Mouse (Mus musculus) midbrain, embryonic 15.5 days (tissue): ENCODE measurements around the gene Casr. TPM values are rescaled to one million over a fixed set of nuclear protein-coding genes. Genes with fewer than 3 reads are reported as not detected.

Experiments
- ATAC-seq: fragments of 200-750 bp; cut with Nextera tagmentation; replicated peaks from 2 replicates; pipeline ENCODE4 v1.8.0; 2017; ENCODE audit warnings: moderate TSS enrichment
- H3K27ac ChIP-seq: fragments of 300-500 bp; sonication (generic); 2 replicates; pipeline ENCODE4 v1.5.1; 2015; ENCODE audit warnings: mild to moderate bottlenecking, inconsistent platforms
- H3K27me3 ChIP-seq: fragments of 300-500 bp; sonication (generic); replicated peaks from 2 replicates; pipeline ENCODE4 v1.6.1; 2015; ENCODE audit warnings: inconsistent platforms
- H3K36me3 ChIP-seq: fragments of 300-500 bp; sonication (generic); replicated peaks from 2 replicates; pipeline ENCODE4 v1.6.1; 2015; ENCODE audit warnings: inconsistent platforms
- H3K4me1 ChIP-seq: fragments of 300-500 bp; sonication (generic); 2 replicates; pipeline ENCODE4 v1.6.1; 2015; ENCODE audit warnings: inconsistent platforms
- H3K4me2 ChIP-seq: fragments of 300-500 bp; sonication (generic); 2 replicates; pipeline ENCODE4 v1.6.1; 2015; ENCODE audit warnings: inconsistent platforms, mild to moderate bottlenecking, moderate library complexity
- H3K4me3 ChIP-seq: fragments of 300-500 bp; sonication (generic); 2 replicates; pipeline ENCODE4 v1.5.1; 2015; ENCODE audit warnings: mild to moderate bottlenecking, inconsistent platforms
- H3K9ac ChIP-seq: fragments of 300-500 bp; sonication (generic); 2 replicates; pipeline ENCODE4 v1.6.1; 2015; ENCODE audit warnings: mild to moderate bottlenecking, inconsistent platforms
- H3K9me3 ChIP-seq: fragments of 300-500 bp; sonication (generic); 2 replicates; pipeline ENCODE4 v1.6.1; 2016; ENCODE audit warnings: inconsistent platforms
- WGBS: fragments of 180-500 bp; shearing (Covaris S2); methylation state at CpG from one replicate; pipeline ENCODE4 v1.1.7; 2015; ENCODE audit warnings: mixed read lengths; 5-methylcytosine and 5-hydroxymethylcytosine counted together
- polyA plus RNA-seq: library from polyadenylated mRNA; unstranded; fragments of >200 nt; fragmentation: Nextera tagmentation; extraction: Ambion mirVana; gene quantifications from 2 replicates; pipeline ENCODE4 v1.2.1, GENCODE M21; 2015

Casr gene
- 0.13 and 0.18 TPM in 2 replicates for polyA plus RNA-seq

GRCm38 (mm10) chr16:36561386-36562338, at the start of gene Casr:
Gene Casr, minus strand, starts transcription at chr16:36562141.
- H3K36me3 ChIP-seq, result no peaks in the 10 kb centered on the region
- WGBS, result 3% methylated on average over 36 of the region's 36 CpGs
- peak; percentile 80 for ATAC-seq

DNA sequence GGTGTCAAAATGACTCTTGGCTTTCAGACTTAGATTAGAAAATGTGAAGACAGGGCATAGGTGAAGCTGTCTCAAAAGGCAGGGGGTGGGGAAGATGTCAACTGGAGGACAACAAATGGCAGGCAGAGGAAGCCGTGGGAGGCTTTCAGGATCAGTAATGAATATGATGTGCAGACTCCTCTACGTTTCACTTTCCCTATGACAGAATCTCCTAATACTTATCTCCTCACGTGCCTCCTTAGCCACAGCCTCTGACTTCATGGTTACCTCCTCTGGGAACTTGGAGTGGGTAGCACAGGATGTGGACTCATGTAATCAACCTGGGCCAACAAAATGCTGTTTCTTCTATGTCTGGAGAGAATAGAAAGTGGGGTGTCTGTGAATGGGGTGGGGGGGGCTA, 40.7 kb upstream of the Casr start:
- ATAC-seq, result no peak
- H3K4me3 ChIP-seq, result no peak overlapping the region
- 84% methylated on average over 3 of the region's 3 CpGs for WGBS

More at GRCm38 (mm10) chr16:36561386-36562338, at the start of gene Casr:
- H3K4me2 ChIP-seq, result peak within 1 kb of the TSS; percentile 94
- no peak within 1 kb of the TSS for H3K27ac ChIP-seq
- H3K9me3 ChIP-seq, result no peaks in the 10 kb centered on the region
- H3K9ac ChIP-seq, result peak within 1 kb of the TSS; percentile 32
- H3K4me1 ChIP-seq, result peaks cover 11% of the 10 kb centered on the region
- H3K4me3 ChIP-seq, result peak within 1 kb of the TSS; percentile 43
- peaks cover 12% of the 10 kb centered on the region; the same call in 1 of the 2 replicates for H3K27me3 ChIP-seq

GRCm38 (mm10) chr16:36598265-36598664, 36.3 kb upstream of the Casr start:
- no peak overlapping the region for H3K9ac ChIP-seq
- H3K36me3 ChIP-seq, result no peaks in the 10 kb centered on the region
- no peaks in the 10 kb centered on the region for H3K27me3 ChIP-seq
- no peak overlapping the region for H3K27ac ChIP-seq
- no peaks in the 10 kb centered on the region for H3K4me1 ChIP-seq
- ATAC-seq, result no peak
- no peaks in the 10 kb centered on the region for H3K9me3 ChIP-seq
- 87% methylated on average over 4 of the region's 4 CpGs for WGBS
- no peak overlapping the region for H3K4me2 ChIP-seq
- no peak overlapping the region for H3K4me3 ChIP-seq

More for the DNA sequence above, 40.7 kb upstream of the Casr start:
- no peaks in the 10 kb centered on the region for H3K9me3 ChIP-seq
- no peak overlapping the region for H3K27ac ChIP-seq
- H3K4me1 ChIP-seq, result no peaks in the 10 kb centered on the region
- H3K36me3 ChIP-seq, result no peaks in the 10 kb centered on the region
- H3K4me2 ChIP-seq, result no peak overlapping the region
- no peaks in the 10 kb centered on the region for H3K27me3 ChIP-seq
- no peak overlapping the region for H3K9ac ChIP-seq

- no peaks in the 10 kb centered on the region for H3K27me3 ChIP-seq
- no peak overlapping the region for H3K27ac ChIP-seq
- no peaks in the 10 kb centered on the region for H3K4me1 ChIP-seq
- no peak overlapping the region for H3K4me2 ChIP-seq
- ATAC-seq, result no peak
- 87% methylated on average over 10 of the region's 10 CpGs for WGBS
- H3K36me3 ChIP-seq, result no peaks in the 10 kb centered on the region
- no peak overlapping the region for H3K4me3 ChIP-seq
- no peaks in the 10 kb centered on the region for H3K9me3 ChIP-seq
- H3K9ac ChIP-seq, result no peak overlapping the region
Observed at GRCm38 (mm10) chr16:36596671-36597410, 34.9 kb upstream of the Casr start.

- H3K9ac ChIP-seq, result no peak overlapping the region
- no peaks in the 10 kb centered on the region for H3K27me3 ChIP-seq
- no peak for ATAC-seq
- 81% methylated on average over 1 of the region's 1 CpGs for WGBS
- no peak overlapping the region for H3K4me2 ChIP-seq
- no peaks in the 10 kb centered on the region for H3K9me3 ChIP-seq
- no peak overlapping the region for H3K27ac ChIP-seq
- H3K4me1 ChIP-seq, result no peaks in the 10 kb centered on the region
- no peaks in the 10 kb centered on the region for H3K36me3 ChIP-seq
- no peak overlapping the region for H3K4me3 ChIP-seq
Observed at GRCm38 (mm10) chr16:36589898-36590297, 28.0 kb upstream of the Casr start.

DNA sequence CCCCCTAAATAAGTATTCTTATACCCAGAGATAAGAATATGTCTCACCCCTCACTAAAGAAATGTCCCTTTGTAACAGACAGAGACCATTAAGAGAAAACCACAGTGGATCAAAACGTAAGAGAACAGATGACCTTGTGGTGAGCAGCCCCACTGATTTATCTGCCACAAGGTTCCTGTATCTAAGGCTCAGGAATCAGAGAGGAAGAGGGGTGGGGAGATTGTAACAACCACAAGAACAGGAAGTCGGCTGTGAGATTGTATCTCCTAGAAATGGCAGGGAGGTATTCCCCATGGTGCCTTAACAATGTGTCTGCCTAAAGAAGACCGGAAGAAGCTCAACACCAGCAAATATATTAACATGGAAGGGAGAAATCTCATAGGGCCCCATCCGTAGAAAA, 26.0 kb upstream of the Casr start:
- H3K4me3 ChIP-seq, result no peak overlapping the region
- H3K4me1 ChIP-seq, result no peaks in the 10 kb centered on the region
- H3K36me3 ChIP-seq, result no peaks in the 10 kb centered on the region
- no peaks in the 10 kb centered on the region for H3K9me3 ChIP-seq
- no peak overlapping the region for H3K9ac ChIP-seq
- no peak for ATAC-seq
- no peak overlapping the region for H3K27ac ChIP-seq
- 78% methylated on average over 4 of the region's 4 CpGs for WGBS
- no peak overlapping the region for H3K4me2 ChIP-seq
- H3K27me3 ChIP-seq, result no peaks in the 10 kb centered on the region

GRCm38 (mm10) chr16:36582073-36582472, 20.1 kb upstream of the Casr start:
- no peaks in the 10 kb centered on the region for H3K4me1 ChIP-seq
- H3K27me3 ChIP-seq, result no peaks in the 10 kb centered on the region
- no peak overlapping the region for H3K9ac ChIP-seq
- H3K27ac ChIP-seq, result no peak overlapping the region
- no peaks in the 10 kb centered on the region for H3K36me3 ChIP-seq
- H3K9me3 ChIP-seq, result no peaks in the 10 kb centered on the region; the same call in 1 of the 2 replicates
- no peak overlapping the region for H3K4me2 ChIP-seq
- ATAC-seq, result no peak
- H3K4me3 ChIP-seq, result no peak overlapping the region
- 51% methylated on average over 3 of the region's 3 CpGs for WGBS

- Histone ChIP-seq H3K9ac (no peak overlapping the region), H3K4me3 (no peak overlapping the region), H3K4me2 (no peak overlapping the region), H3K4me1 (no peaks in the 10 kb centered on the region), H3K27ac (no peak overlapping the region), H3K27me3 (no peaks in the 10 kb centered on the region), H3K36me3 (no peaks in the 10 kb centered on the region), H3K9me3 (no peaks in the 10 kb centered on the region)
- 88% methylated on average over 8 of the region's 8 CpGs for WGBS
- no peak for ATAC-seq
Observed at GRCm38 (mm10) chr16:36571942-36572341, 10.0 kb upstream of the Casr start.

DNA sequence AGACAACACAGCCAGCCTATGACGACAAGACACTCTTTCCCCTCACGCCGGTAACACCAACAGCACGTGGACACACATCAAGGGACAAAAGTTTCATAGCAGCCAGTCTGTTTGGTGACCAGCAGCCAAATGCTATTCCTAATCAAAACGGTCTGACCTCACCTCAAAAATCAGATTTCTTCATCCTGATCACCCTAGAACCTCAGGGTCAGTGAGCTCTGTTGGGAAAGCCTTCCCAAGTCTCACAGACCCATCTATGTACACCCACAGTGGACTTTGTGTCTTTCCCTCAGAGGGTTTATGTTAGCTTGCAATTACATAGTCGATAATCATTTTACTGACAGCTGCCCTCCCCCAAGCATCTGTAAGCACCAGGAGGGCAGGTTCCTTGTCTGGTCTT, 2.4 kb downstream of the Casr start:
- Histone ChIP-seq H3K27me3 (peaks cover 12% of the 10 kb centered on the region; the same call in 1 of the 2 replicates), H3K4me2 (no peak overlapping the region), H3K9ac (no peak overlapping the region), H3K4me1 (peaks cover 11% of the 10 kb centered on the region), H3K9me3 (no peaks in the 10 kb centered on the region), H3K27ac (no peak overlapping the region), H3K36me3 (no peaks in the 10 kb centered on the region), H3K4me3 (no peak overlapping the region)
- WGBS, result 89% methylated on average over 6 of the region's 6 CpGs
- ATAC-seq, result no peak

- H3K9me3 ChIP-seq, result no peaks in the 10 kb centered on the region
- H3K36me3 ChIP-seq, result no peaks in the 10 kb centered on the region
- peaks cover 5% of the 10 kb centered on the region; the same call in 1 of the 2 replicates for H3K27me3 ChIP-seq
- H3K4me1 ChIP-seq, result no peaks in the 10 kb centered on the region
- H3K4me2 ChIP-seq, result no peak overlapping the region
- H3K27ac ChIP-seq, result no peak overlapping the region
- H3K9ac ChIP-seq, result no peak overlapping the region
- no peak for ATAC-seq
- WGBS, result 85% methylated on average over 10 of the region's 10 CpGs
- H3K4me3 ChIP-seq, result no peak overlapping the region
Observed at GRCm38 (mm10) chr16:36555672-36556165, 6.2 kb downstream of the Casr start.

DNA sequence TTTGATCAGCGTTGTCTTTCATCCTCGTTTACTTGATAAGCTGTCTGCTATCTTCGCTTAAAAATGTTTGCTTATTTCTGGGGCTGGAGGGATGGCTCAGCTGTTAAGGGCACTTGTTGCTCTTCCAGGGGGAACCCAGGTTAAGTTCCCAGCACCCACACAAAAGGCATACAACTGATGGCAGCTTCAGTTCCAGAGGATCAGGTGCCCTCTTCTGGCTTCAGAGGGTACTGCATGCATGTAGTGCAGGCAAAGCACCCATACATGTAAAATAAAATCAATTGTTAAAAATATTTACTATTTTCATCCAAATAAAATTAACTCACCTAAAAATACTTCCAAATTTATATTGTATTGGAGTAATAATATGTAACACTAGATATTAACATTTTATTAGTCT, 8.3 kb downstream of the Casr start:
- H3K9me3 ChIP-seq, result no peaks in the 10 kb centered on the region
- no peak for ATAC-seq
- no peak overlapping the region for H3K9ac ChIP-seq
- no peak overlapping the region for H3K4me2 ChIP-seq
- no peaks in the 10 kb centered on the region for H3K36me3 ChIP-seq
- no peaks in the 10 kb centered on the region for H3K4me1 ChIP-seq
- H3K4me3 ChIP-seq, result no peak overlapping the region
- no peaks in the 10 kb centered on the region for H3K27me3 ChIP-seq
- WGBS, result 92% methylated on average over 3 of the region's 3 CpGs
- no peak overlapping the region for H3K27ac ChIP-seq

- no peaks in the 10 kb centered on the region for H3K9me3 ChIP-seq
Observed at GRCm38 (mm10) chr16:36545333-36545732, 16.6 kb downstream of the Casr start.

More at GRCm38 (mm10) chr16:36545333-36545732, 16.6 kb downstream of the Casr start:
- Histone ChIP-seq H3K36me3 (no peaks in the 10 kb centered on the region), H3K27ac (no peak overlapping the region), H3K27me3 (no peaks in the 10 kb centered on the region), H3K4me3 (no peak overlapping the region), H3K4me2 (no peak overlapping the region), H3K4me1 (no peaks in the 10 kb centered on the region), H3K9ac (no peak overlapping the region)
- no peak for ATAC-seq
- WGBS, result 66% methylated on average over 4 of the region's 4 CpGs
